Mouse (Mus musculus): ENCODE measurements at regions not wholly inside any gene's neighbourhood (a gene's known extent, or its start where the extent isn't known, plus 50 kb on each side); places are given as distances from the start of the nearest gene placed in this dataset.

- no peak for DNase-seq (ENCODE audit: low spot score in 2 of 2)
Measured at GRCm38 (mm10) chr5:83890619-83891185, 526.5 kb downstream of the Epha5 start.

GRCm38 (mm10) chr5:83872052-83872451, 517.1 kb upstream of the Tecrl start:
- no peak for DNase-seq (ENCODE audit: low spot score in 2 of 2)

- DNase-seq (ENCODE audit: low spot score in 2 of 2), result no peak
Measured at GRCm38 (mm10) chr5:83868359-83868758, 513.4 kb upstream of the Tecrl start.

GRCm38 (mm10) chr5:83861674-83862073, 506.7 kb upstream of the Tecrl start:
- DNase-seq (ENCODE audit: low spot score in 2 of 2), result no peak

GRCm38 (mm10) chr5:83852022-83852421, 497.0 kb upstream of the Tecrl start:
- no peak for DNase-seq (ENCODE audit: low spot score in 2 of 2)

- DNase-seq (ENCODE audit: low spot score in 2 of 2), result peak; percentile 4 to 31
Measured at GRCm38 (mm10) chr5:83826561-83826960, 471.6 kb upstream of the Tecrl start.

- DNase-seq (ENCODE audit: low spot score in 2 of 2), result no peak
Measured at GRCm38 (mm10) chr5:83824838-83825466, 470.0 kb upstream of the Tecrl start.

- DNase-seq (ENCODE audit: low spot score in 2 of 2), result no peak
Measured at GRCm38 (mm10) chr5:83811309-83811708, 456.3 kb upstream of the Tecrl start.

- DNase-seq (ENCODE audit: low spot score in 2 of 2), result peak in 1 of 2 experiments; percentile 32
Measured at GRCm38 (mm10) chr5:83800028-83800427, 445.0 kb upstream of the Tecrl start.

GRCm38 (mm10) chr5:83780419-83780818, 425.4 kb upstream of the Tecrl start:
- DNase-seq (ENCODE audit: low spot score in 2 of 2), result no peak

- DNase-seq (ENCODE audit: low spot score in 2 of 2), result peak; percentile 1 to 25
Measured at GRCm38 (mm10) chr5:83778310-83778972, 423.4 kb upstream of the Tecrl start.

- DNase-seq (ENCODE audit: low spot score in 2 of 2), result no peak
Measured at GRCm38 (mm10) chr5:83741913-83742312, 386.9 kb upstream of the Tecrl start.

- DNase-seq (ENCODE audit: low spot score in 2 of 2), result no peak
Measured at GRCm38 (mm10) chr5:83695383-83695782, 340.4 kb upstream of the Tecrl start.

GRCm38 (mm10) chr5:83692286-83692685, 337.3 kb upstream of the Tecrl start:
- DNase-seq (ENCODE audit: low spot score in 2 of 2), result no peak

- DNase-seq (ENCODE audit: low spot score in 2 of 2), result no peak
Measured at GRCm38 (mm10) chr5:83678373-83678772, 323.4 kb upstream of the Tecrl start.

GRCm38 (mm10) chr5:83659091-83659490, 304.1 kb upstream of the Tecrl start:
- no peak for DNase-seq (ENCODE audit: low spot score in 2 of 2)

GRCm38 (mm10) chr5:83651329-83651728, 296.3 kb upstream of the Tecrl start:
- no peak for DNase-seq (ENCODE audit: low spot score in 2 of 2)

- DNase-seq (ENCODE audit: low spot score in 2 of 2), result no peak
Measured at GRCm38 (mm10) chr5:83622612-83623374, 267.8 kb upstream of the Tecrl start.

GRCm38 (mm10) chr5:83610777-83611176, 255.8 kb upstream of the Tecrl start:
- no peak for DNase-seq (ENCODE audit: low spot score in 2 of 2)

GRCm38 (mm10) chr5:83593289-83593610, 238.3 kb upstream of the Tecrl start:
- DNase-seq (ENCODE audit: low spot score in 2 of 2), result no peak

GRCm38 (mm10) chr5:83592587-83593288, 237.7 kb upstream of the Tecrl start:
- DNase-seq (ENCODE audit: low spot score in 2 of 2), result no peak

Data from frontal cortex, postnatal 36 days (tissue).